Mouse (Mus musculus) mature B cell (primary cell): ENCODE measurements around the gene Grip1.

Experiments
- in situ Hi-C: fragments of 300-500 bp; cut with MboI; formaldehyde crosslinking; loops from 2 replicates; pipeline ENCODE4 v1.14.3; 2019

The Grip1 gene

GRCm38 (mm10) chr10:119834122-119834521 is 380.5 kb downstream of the Grip1 start:
- in situ Hi-C loops = no loop called here

- in situ Hi-C loops = no loop called here
Measured at GRCm38 (mm10) chr10:119839645-119840044, 386.0 kb downstream of the Grip1 start.

DNA sequence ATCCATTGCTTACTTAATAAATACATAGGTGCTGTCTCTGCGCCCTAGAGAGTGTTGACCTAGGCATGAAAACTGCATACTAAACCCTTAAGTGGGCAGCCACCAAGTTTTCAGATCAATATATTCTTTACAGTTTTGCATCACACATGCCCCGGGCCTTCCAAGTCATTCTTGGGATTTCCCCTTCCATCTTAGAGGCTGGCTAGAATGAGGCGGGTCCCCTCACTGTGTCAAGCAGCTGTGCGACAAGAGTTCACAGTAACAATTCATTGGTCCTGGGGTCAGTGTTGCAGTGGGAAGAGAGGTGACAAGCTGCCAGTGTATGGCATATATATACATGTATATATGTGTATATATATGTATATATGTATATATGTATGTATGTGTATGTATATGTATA is 388.4 kb downstream of the Grip1 start:
- in situ Hi-C loops = no loop called here

- in situ Hi-C loops = no loop called here
Measured at GRCm38 (mm10) chr10:119845705-119846410, 392.2 kb downstream of the Grip1 start.

GRCm38 (mm10) chr10:119851594-119851993 is 398.0 kb downstream of the Grip1 start:
- in situ Hi-C loops = no loop called here

GRCm38 (mm10) chr10:119852582-119853135 is 399.0 kb downstream of the Grip1 start:
- in situ Hi-C loops = no loop called here

DNA sequence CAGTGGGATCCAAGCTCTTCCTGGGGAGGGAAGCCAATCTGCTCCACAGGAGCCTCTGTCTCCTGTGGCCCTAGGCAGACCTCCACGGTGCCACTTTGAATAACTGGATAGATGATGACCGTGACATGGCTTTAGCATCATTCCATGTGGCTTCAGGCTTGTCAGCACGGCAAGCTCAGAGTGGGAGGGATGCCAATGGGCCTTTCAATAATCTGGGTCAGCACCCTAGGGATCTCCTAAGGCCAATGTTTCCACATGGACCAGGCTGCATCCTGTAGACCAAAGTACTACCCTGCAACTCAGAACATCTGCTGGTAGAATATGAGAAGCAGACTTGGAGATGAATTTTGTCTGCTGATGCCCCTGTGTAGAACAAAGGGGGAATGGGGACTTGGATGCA is 414.1 kb downstream of the Grip1 start:
- in situ Hi-C loops = no loop called here

DNA sequence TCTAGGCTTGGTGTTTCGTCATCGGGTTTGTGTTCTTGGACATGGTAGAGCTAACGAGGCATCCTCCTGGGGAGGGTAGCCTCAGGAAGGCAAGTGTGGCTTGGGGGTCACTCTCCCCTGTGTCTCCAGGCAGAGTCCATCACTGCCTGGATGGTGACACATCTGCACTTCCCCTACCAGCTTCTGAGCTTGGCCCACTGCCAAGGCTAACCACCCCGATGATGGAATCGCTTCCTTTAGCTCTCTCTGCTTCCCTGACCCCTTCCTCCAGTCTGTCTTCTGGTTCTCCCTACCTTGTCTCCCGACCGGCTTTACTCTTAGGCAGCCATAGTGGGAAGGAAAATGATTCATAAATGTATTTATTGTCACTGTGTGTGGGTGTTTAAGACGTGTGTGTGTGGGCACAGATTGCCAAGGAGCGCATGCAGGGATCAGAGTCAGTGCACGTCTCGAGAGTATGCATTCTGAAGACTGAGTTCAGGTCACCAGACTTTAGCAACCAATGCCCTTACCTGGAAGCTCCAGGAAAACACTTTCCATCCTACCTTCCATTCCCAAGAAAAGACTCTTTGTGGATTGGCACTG is 415.5 kb downstream of the Grip1 start:
- in situ Hi-C loops = no loop called here

GRCm38 (mm10) chr10:119876721-119877120 is 423.1 kb downstream of the Grip1 start:
- in situ Hi-C loops = no loop called here

DNA sequence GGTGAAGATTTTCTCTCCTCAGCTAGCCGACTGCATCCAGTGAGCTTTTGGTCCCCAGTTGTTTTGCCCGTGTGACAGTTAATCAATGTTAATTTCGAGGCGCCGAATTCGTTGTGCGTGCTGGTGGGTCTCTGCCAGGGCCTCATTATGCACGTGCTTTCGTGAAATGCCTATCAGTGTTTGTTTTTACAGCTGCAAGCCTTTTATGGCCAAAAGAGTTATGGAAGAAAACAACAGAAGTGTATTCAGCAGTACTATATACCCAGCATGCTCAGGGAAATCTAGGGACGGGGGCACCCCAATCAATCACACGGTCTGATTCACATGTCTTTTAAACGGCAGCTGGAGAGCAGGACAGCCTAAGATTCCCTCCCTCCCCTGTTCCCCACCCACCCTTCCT is 424.7 kb downstream of the Grip1 start:
- in situ Hi-C loops = no loop called here

DNA sequence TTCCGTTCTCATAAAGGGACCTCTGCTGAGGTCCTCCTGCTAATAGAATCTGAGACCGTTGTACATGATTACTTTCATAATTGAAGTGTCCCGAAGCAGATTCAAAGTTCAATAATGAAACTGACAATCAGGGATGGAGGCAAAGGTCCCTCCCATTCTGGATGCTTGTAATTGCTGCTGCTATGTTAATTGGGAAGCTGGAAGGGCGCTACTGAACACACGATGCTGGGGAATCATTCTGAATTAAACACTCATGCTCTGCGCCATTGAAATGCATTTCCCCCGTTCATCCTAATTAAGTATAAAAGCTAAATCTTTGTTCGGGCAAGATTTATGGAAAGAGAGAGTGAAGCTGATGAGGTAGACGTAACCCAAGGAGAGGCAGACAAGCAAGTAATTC is 431.0 kb downstream of the Grip1 start:
- in situ Hi-C loops = no loop called here

DNA sequence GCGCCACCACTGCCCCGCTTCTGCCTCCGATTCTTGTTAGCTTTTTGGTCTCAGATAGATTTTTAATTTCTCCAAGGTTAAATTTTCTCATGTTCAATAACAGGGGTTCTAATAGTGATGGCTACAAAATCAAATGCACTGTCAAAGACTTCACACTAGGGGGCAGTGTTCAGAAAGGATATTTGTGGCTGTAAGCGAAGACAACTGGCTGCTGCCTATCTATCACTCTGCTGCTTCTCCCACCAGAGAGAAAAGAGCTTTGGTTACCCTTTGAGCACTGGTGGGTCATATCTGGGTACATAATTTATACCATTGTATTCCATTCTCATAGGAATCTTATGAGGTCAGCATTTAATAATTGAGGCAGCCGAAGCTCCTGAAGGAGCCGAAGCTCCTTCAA is 431.9 kb downstream of the Grip1 start:
- in situ Hi-C loops = no loop called here

- in situ Hi-C loops = no loop called here
Measured at GRCm38 (mm10) chr10:119886681-119887080, 433.1 kb downstream of the Grip1 start.

- in situ Hi-C loops = no loop called here
Measured at GRCm38 (mm10) chr10:119902754-119903153, 449.1 kb downstream of the Grip1 start.

DNA sequence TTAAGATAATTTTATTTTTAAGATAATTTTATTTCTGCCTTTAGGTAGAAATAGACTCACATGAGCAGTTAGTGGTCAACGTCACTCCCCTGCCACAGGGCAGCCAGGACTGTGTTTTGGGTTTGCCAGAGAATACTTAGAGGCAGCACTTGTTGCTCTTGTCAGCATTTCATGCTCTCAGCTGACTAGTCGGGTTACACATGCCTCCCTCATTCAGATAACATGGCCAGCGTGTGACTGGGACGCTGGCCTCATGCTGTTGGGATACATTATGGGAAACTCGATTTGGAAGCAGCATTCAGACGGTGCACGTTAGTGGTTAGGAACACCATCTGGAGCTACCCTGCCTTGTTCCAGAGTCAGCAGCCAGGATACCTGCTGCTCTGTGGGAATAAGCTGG is 453.2 kb downstream of the Grip1 start:
- in situ Hi-C loops = no loop called here

DNA sequence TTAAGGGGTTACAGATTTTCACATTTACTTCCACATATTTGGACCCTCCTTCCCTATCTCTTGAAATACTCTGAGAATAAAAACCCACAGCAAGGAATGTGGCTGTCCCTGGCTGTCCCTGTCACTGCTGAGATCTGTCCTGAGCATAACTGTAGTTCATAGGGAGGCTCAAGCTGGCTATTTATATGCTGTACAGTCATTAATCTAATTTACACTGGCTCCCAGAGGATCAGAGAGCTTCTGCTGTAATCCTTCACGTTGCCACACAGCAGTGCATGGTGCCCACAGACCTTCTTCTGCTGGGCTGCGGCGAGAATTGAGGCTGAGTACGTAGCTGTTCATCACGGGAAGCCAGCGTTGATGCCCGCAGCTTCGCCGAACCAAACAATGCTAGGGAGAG is 464.4 kb downstream of the Grip1 start:
- in situ Hi-C loops = no loop called here

DNA sequence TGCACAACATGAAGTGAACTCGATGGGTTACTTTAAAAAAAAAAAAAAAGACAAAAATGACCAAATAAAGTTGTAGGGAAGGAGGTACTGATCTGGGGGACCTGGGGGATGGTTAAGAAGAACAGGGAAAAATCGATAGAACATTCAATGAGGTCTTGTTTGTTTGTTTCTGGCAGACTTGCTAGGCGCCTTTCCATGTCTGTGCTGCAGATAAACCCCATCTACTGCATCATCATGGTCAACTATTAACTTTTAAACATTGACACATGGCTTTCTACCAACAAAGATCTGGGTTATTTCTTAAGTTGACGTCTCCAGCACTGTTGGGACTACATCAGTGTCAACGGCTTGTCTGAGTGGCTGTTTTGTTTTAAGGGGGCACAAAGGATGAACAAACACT is 474.3 kb downstream of the Grip1 start:
- in situ Hi-C loops = no loop called here

GRCm38 (mm10) chr10:119928921-119929320 is 475.3 kb downstream of the Grip1 start:
- in situ Hi-C loops = no loop called here

GRCm38 (mm10) chr10:119932794-119933193 is 479.2 kb downstream of the Grip1 start:
- in situ Hi-C loops = no loop called here

GRCm38 (mm10) chr10:119933362-119933761 is 479.7 kb downstream of the Grip1 start:
- in situ Hi-C loops = no loop called here

GRCm38 (mm10) chr10:119935231-119935630 is 481.6 kb downstream of the Grip1 start:
- in situ Hi-C loops = no loop called here

- in situ Hi-C loops = no loop called here
Measured at GRCm38 (mm10) chr10:119937481-119937880, 483.9 kb downstream of the Grip1 start.

GRCm38 (mm10) chr10:119943906-119944305 is 490.3 kb downstream of the Grip1 start:
- in situ Hi-C loops = no loop called here

- in situ Hi-C loops = no loop called here
Measured at GRCm38 (mm10) chr10:119951460-119951859, 497.8 kb downstream of the Grip1 start.
